Mouse (Mus musculus): Measurements from ENCODE around the gene Tppp. TPM values are rescaled to one million over a fixed set of nuclear protein-coding genes. Genes with fewer than 3 reads are reported as not detected.
"Not testable (repeated sequence)": the region's sequence is repeated elsewhere in the genome, so short reads cannot be mapped to it uniquely, and the experiment has no call there.

Gene Tppp
- polyA plus RNA-seq, 1 experiment from 2014 or later = 3.2 TPM

DNA sequence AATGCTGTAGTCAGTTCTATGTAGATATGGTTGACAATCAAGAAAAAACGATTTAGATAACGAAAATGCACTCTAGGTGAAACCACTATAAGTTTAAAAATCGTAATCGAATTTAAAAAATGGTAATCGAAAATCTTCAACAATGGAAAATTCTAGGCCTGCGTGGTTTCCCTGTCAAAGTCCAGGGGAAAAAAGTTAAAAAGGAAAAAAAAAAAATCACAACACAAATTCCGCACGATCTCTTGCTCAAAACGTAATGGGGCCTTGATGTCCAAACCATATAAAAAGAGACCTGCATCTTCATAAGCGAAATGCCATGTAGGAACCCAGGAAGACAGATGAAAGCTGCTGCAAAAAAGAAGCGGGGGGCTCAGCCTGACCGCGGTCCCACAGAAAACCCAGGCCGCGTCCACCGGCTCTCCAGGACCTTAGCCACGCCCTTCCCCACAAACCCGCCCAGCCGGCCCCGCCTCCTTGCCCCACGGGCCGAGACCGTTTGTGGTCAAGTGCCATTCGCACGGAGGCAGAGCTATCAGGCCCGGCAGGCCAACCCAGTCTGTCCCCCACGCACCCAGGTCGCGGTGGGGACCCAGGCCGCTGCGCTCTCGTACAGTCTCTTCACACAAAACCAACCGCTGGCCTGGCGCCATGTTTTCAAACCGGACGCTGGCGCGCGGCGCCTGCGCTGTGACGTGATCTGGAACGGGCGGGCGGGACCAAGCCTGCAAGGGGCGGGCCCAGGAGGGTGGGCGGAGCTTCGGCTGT, 52.6 kb downstream of the Tppp start, which contains the start of gene Cep72:
TSS of gene Cep72 (minus strand) at position 687 of the 765 bp plus-strand sequence.
- Histone ChIP-seq H3K4me3 (ENCODE audit: low read depth, low read length) (peak within 1 kb of the TSS; percentile 93), H3K27ac (ENCODE audit: low read depth, low read length) (peak within 1 kb of the TSS; percentile 74), H3K4me2 (replicated peaks; ENCODE audit: low read depth) (peak within 1 kb of the TSS; percentile 70), H3K36me3 (ENCODE audit: control insufficient read depth, insufficient read depth) (no peaks in the 10 kb centered on the region), H3K9me3 (ENCODE audit: control insufficient read depth) (no peaks in the 10 kb centered on the region), H3K9ac (ENCODE audit: low read depth, low read length) (peak within 1 kb of the TSS; percentile 72), H3K4me1 (replicated peaks; ENCODE audit: control insufficient read depth, insufficient read depth, low read length) (no peaks in the 10 kb centered on the region), H3K27me3 (replicated peaks; ENCODE audit: control insufficient read depth, insufficient read depth, low read length) (no peaks in the 10 kb centered on the region)
- ATAC-seq = peak; percentile 95
- TF ChIP-seq CTCF (IDR thresholded peaks at IDR 0.05; ENCODE audit: low read depth) = no peak
- WGBS = 3% methylated on average over 48 of the region's 48 CpGs

DNA sequence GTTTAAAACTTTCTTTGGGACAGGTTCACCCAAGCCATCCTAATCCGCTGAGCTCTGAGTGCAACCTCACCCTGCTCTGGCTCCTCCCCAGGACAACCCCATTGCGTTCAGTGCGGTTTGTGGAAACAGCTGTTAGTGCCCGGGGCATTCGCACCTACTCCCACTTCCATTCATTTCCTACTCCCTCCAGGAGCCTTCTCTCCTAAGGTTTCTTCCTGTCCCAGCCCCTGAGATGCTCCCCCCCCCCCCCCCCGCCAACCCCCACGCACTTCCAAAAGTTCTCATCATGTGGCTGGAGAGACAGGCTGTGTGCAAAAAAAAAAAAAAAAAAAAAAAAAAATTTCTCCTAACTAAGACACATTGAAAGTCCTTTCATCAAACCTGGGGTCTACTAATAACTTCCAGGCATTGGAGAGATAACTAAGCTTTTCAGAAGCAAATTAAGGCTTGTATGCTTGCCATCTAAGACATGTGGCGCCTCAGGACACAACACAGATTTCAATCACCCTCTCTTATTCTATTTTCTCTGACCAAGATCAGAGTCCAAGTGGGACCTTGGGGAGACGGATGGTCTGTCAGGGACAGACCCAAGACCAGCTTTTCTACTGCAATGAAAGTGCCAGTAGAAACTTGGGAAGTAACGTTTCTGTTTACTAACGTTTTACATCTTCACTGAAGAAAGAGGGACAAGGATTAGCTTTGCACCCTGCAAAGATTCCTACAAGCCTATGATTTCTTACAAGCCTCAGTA, 53.3 kb downstream of the Tppp start:
- Histone ChIP-seq H3K4me1 (replicated peaks; ENCODE audit: control insufficient read depth, insufficient read depth, low read length) (no peaks in the 10 kb centered on the region), H3K27ac (ENCODE audit: low read depth, low read length) (peak overlapping the region; percentile 74; the same call in 1 of the 2 replicates), H3K4me2 (replicated peaks; ENCODE audit: low read depth) (peak overlapping the region; percentile 70), H3K9me3 (ENCODE audit: control insufficient read depth) (no peaks in the 10 kb centered on the region), H3K36me3 (ENCODE audit: control insufficient read depth, insufficient read depth) (no peaks in the 10 kb centered on the region), H3K9ac (ENCODE audit: low read depth, low read length) (peak overlapping the region; percentile 72; the same call in 1 of the 2 replicates), H3K4me3 (ENCODE audit: low read depth, low read length) (peak overlapping the region; percentile 93), H3K27me3 (replicated peaks; ENCODE audit: control insufficient read depth, insufficient read depth, low read length) (no peaks in the 10 kb centered on the region)
- 26% methylated on average over 10 of the region's 11 CpGs for WGBS
- ATAC-seq = no peak
- no peak for TF ChIP-seq CTCF (IDR thresholded peaks at IDR 0.05; ENCODE audit: low read depth)

DNA sequence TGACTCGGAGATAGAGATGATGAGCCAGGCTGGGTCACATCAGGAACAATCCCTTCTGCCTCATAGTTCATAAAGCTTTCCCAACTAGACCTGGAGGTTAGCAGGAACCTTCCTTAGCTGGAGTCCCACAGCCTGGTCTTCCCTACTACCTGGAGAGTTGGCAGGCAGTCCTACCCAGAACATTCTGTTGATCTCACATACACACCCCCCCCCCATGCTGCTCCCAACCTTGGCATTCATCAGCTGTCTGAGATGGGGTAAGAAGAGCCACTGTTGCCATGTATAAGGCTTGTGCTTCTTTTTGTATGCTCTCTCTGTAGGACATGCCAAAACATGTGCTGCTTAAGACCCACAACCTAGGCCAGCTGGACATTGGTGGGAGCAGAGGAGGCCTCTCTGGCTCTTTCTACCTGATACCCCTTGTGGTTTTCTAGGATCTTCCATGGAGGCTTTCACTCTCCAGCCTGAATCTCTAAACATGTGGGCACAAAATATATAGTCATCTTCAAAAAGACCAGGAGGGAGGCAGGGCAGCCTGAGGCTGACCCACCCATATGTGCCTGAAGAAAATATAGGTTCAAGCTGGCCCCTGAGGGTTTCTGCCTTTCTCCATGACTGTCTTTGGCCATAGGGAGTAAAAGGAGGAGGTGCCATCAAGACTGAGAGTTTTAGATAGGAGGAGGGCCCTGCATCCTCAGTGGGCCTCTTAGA, 54.3 kb downstream of the Tppp start:
- WGBS = 90% methylated on average over 1 of the region's 1 CpGs
- Histone ChIP-seq H3K4me1 (replicated peaks; ENCODE audit: control insufficient read depth, insufficient read depth, low read length) (no peaks in the 10 kb centered on the region), H3K4me3 (ENCODE audit: low read depth, low read length) (no peak overlapping the region), H3K9ac (ENCODE audit: low read depth, low read length) (no peak overlapping the region), H3K9me3 (ENCODE audit: control insufficient read depth) (no peaks in the 10 kb centered on the region), H3K27me3 (replicated peaks; ENCODE audit: control insufficient read depth, insufficient read depth, low read length) (no peaks in the 10 kb centered on the region), H3K4me2 (replicated peaks; ENCODE audit: low read depth) (no peak overlapping the region), H3K27ac (ENCODE audit: low read depth, low read length) (no peak overlapping the region), H3K36me3 (ENCODE audit: control insufficient read depth, insufficient read depth) (no peaks in the 10 kb centered on the region)
- TF ChIP-seq CTCF (IDR thresholded peaks at IDR 0.05; ENCODE audit: low read depth) = no peak
- no peak for ATAC-seq

DNA sequence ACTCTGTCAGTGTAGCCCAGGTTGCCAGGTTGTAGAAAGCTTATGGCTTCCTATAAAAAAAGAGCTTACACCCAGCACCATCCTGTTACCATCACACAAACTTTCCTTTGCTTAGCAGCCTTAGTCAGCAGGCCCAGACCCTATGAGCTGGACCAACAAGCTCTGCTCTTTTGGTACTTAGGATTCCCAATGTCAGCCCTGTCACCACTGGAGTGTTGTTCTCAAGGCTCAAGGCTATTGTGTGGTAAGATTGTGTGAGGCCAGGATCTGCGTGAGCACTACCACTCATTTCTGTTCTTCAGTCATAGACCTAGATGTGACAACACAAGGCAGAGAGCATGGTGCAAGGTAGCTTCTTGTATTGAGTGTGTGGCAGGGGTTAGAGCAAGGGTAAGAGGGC, 57.4 kb downstream of the Tppp start:
- no peak overlapping the region for H3K9ac ChIP-seq (ENCODE audit: low read depth, low read length)
- H3K4me2 ChIP-seq (replicated peaks; ENCODE audit: low read depth) = no peak overlapping the region
- H3K27me3 ChIP-seq (replicated peaks; ENCODE audit: control insufficient read depth, insufficient read depth, low read length) = no peaks in the 10 kb centered on the region
- no peaks in the 10 kb centered on the region for H3K9me3 ChIP-seq (ENCODE audit: control insufficient read depth)
- no peak overlapping the region for H3K27ac ChIP-seq (ENCODE audit: low read depth, low read length)
- H3K36me3 ChIP-seq (ENCODE audit: control insufficient read depth, insufficient read depth) = no peaks in the 10 kb centered on the region
- no peak overlapping the region for H3K4me3 ChIP-seq (ENCODE audit: low read depth, low read length)
- no peak for TF ChIP-seq CTCF (IDR thresholded peaks at IDR 0.05; ENCODE audit: low read depth)
- no peak for ATAC-seq
- WGBS = 86% methylated on average over 1 of the region's 1 CpGs
- H3K4me1 ChIP-seq (replicated peaks; ENCODE audit: control insufficient read depth, insufficient read depth, low read length) = no peaks in the 10 kb centered on the region

DNA sequence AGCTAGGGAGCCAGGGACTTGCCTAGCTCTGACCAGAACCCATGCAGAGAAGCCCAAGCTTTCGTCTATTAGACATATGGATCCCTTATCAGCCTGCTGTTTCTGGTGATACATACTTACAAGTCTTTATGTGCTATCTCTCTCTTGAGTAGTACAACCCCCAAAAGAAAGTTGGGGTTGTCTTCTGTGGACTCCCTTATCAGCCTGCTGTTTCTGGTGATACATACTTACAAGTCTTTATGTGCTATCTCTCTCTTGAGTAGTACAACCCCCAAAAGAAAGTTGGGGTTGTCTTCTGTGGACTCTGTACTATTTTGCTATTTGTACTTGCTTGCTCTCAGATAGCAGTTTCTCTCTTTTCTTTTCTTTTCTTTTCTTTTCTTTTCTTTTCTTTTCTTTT, 62.0 kb downstream of the Tppp start:
- WGBS = 60% methylated on average over 1 of the region's 1 CpGs
- H3K27me3 ChIP-seq (replicated peaks; ENCODE audit: control insufficient read depth, insufficient read depth, low read length); ATAC-seq; H3K9me3 ChIP-seq (ENCODE audit: control insufficient read depth); H3K36me3 ChIP-seq (ENCODE audit: control insufficient read depth, insufficient read depth); H3K9ac ChIP-seq (ENCODE audit: low read depth, low read length); H3K4me1 ChIP-seq (replicated peaks; ENCODE audit: control insufficient read depth, insufficient read depth, low read length); H3K4me3 ChIP-seq (ENCODE audit: low read depth, low read length); H3K27ac ChIP-seq (ENCODE audit: low read depth, low read length); H3K4me2 ChIP-seq (replicated peaks; ENCODE audit: low read depth): not testable (repeated sequence)

DNA sequence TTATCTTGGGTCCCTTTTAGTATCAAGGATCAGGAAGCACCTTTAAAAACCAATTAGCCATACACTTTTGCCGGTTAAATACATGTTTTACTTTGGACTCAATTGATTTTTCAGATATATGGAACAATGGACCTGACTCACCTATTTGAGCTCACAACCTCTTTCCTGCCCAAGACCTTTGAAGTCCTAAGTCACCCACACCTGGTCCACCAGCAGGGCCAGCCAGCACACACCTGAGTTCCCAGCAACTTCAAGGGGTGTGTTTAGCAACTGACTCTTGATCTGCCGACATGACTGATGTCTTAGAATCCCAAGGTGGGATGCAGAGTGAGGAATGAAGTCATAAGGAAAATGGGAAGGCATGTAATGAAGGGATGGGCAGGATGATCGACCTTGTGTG, 62.5 kb downstream of the Tppp start:
- peak; percentile 84 for ATAC-seq
- Histone ChIP-seq H3K27ac (ENCODE audit: low read depth, low read length) (no peak overlapping the region), H3K4me2 (replicated peaks; ENCODE audit: low read depth) (no peak overlapping the region), H3K36me3 (ENCODE audit: control insufficient read depth, insufficient read depth) (no peaks in the 10 kb centered on the region), H3K4me1 (replicated peaks; ENCODE audit: control insufficient read depth, insufficient read depth, low read length) (no peaks in the 10 kb centered on the region), H3K27me3 (replicated peaks; ENCODE audit: control insufficient read depth, insufficient read depth, low read length) (no peaks in the 10 kb centered on the region), H3K4me3 (ENCODE audit: low read depth, low read length) (no peak overlapping the region), H3K9ac (ENCODE audit: low read depth, low read length) (no peak overlapping the region), H3K9me3 (ENCODE audit: control insufficient read depth) (no peaks in the 10 kb centered on the region)
- no peak for TF ChIP-seq CTCF (IDR thresholded peaks at IDR 0.05; ENCODE audit: low read depth)
- 57% methylated on average over 3 of the region's 3 CpGs for WGBS
